Mouse (Mus musculus): ENCODE measurements around the gene Sult6b2. TPM values are rescaled to one million over a fixed set of nuclear protein-coding genes. Genes with fewer than 3 reads are reported as not detected.

Sult6b2 gene
- total and polyA plus RNA-seq, 3 experiments = not detected

DNA sequence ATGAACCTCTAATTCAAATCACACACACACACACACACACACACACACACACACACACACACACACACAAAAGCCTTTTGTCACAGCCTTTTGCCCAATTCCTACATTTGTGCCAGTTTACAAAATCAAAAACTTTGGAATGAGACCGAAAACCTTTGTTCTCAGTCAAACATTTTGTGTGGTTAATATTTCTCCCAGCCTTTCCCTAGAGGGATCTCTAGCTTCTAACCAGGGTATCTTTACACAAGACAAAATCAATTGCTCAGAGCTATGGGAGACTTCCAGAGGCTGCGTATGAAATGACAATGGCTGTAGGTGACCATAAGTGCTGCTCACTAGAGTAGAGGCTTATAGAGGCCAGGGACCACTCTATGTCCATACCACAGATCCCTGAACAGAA is 66.1 kb downstream of the Sult6b2 start:
- no peak for DNase-seq

DNA sequence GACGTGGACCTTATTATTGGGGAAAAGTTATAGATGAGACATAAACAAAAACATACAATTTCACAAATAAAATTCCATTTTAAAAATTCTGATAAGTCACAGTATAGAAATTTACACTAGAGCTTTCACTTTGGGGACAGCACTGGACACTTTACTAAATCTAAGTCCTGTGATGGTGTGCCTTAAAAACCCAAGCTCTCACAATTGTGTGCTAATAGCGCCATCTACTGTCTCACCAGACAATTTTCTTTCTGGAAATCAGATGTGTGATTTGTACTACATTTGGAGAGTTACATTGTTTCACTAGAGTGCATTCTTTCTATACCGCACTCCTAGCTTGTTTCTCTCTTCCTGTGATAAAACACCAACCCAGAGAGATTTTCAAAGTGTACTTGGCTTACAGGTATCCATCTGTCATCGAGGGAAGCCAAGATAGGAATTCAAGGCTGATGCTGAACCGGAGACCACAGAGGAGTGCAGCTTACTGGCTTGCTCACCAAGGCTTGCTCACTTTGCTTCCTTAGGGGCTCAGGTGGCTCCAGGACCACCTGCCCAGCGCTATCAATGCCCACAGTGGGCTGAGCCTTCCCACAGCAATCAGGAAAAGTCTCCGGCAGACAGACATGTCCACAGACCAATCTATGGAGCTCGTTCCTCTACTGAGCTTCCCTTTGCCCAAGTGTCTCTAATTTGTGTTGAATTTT is 68.8 kb downstream of the Sult6b2 start:
- peak; percentile 37 for DNase-seq

Other genes with a start within 250 kb of the Sult6b2 start
- gene Kcnj8, start 232.9 kb downstream of the Sult6b2 start, total RNA-seq (2021) = 10 to 100 TPM in 1 of 2 experiments, 1 to 10 TPM in 1; 6.4 to 12.1 TPM
- gene Kcnj8, start 232.9 kb downstream of the Sult6b2 start, polyA plus RNA-seq (2012; rRNA removed) = 5.6 and 7.6 TPM in 2 replicates
- gene Abcc9, start 102.2 kb downstream of the Sult6b2 start, total RNA-seq (2021) = 10 to 100 TPM; 13.7 to 17.3 TPM
- 1.9 and 3.1 TPM in 2 replicates for gene Abcc9, start 102.2 kb downstream of the Sult6b2 start, polyA plus RNA-seq (2012; rRNA removed)
- gene Cmas, start 47.8 kb downstream of the Sult6b2 start, total RNA-seq (2021) = 10 to 100 TPM; 30.5 to 30.8 TPM
- 4.4 and 11.0 TPM in 2 replicates for gene Cmas, start 47.8 kb downstream of the Sult6b2 start, polyA plus RNA-seq (2012; rRNA removed)
- 1 to 10 TPM in 1 of 2 experiments, under 1 TPM in 1; 0.43 to 1.8 TPM for gene St8sia1, start 159.9 kb upstream of the Sult6b2 start, total RNA-seq (2021)
- 0.13 and 0.25 TPM in 2 replicates for gene St8sia1, start 159.9 kb upstream of the Sult6b2 start, polyA plus RNA-seq (2012; rRNA removed)